Mouse (Mus musculus) liver, embryonic 18 days (tissue): ENCODE data around the gene Cdh7. TPM values are rescaled to one million over a fixed set of nuclear protein-coding genes. Genes with fewer than 3 reads are reported as not detected.

ENCODE experiments used
- polyA plus RNA-seq: library from polyadenylated mRNA; depleted of rRNA; stranded (reverse); fragments of >200 nt; gene quantifications from 2 replicates; pipeline ENCODE4 v1.2.3, GENCODE M21; 2012; rRNA removed

Cdh7 gene
- polyA plus RNA-seq = 0.02 TPM in 1 of 2 replicates, not detected in the other

DNA sequence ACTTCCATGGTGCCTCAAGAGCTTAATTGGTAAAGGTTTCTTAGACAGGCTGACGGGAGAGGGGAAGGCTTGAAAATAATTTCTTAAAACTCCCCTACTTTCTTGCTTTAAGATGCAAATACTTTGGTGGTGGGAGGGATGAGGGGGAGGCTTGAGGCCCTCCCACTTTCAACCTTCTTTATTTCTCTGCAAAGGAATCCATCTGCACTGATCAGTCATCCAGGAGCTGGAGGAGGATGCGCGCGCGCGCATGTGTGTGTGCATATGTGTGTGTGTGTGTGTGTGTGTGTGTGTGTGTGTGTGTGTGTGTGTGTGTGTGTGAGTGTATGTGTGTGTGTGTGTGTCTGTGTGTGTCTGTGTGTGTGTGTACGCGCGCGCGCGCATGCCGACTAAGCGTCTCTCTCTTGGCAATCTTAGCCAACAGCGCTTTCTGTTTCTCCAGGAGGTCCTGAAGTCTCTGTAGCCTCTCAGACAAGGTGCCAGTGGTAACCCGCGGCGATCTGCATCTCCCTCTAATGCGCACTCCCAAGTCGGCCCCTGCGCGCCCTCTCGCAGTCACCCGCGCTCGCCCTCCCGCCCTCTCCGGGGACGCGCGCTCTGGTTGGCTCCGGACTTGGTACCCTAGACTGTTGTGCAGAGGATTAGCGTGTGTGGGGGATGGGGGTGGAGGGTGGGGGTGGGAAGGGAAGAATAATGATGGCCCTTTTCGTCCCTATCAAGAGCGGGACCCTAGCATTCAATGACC is at the start of gene Cdh7:
Gene Cdh7 (plus strand): TSS at position 368 of the 745 bp plus-strand sequence.

